Mouse (Mus musculus) frontal cortex, postnatal 10 days (tissue): ENCODE data around the gene Rac3.

Experiments used
- DNase-seq, 2 experiments: peaks; one replicate each; pipeline ENCODE4 v3.0.0; 2022; ENCODE audit warnings: low spot score in 2 of 2, mixed read lengths in 1 of 2

Rac3 gene

DNA sequence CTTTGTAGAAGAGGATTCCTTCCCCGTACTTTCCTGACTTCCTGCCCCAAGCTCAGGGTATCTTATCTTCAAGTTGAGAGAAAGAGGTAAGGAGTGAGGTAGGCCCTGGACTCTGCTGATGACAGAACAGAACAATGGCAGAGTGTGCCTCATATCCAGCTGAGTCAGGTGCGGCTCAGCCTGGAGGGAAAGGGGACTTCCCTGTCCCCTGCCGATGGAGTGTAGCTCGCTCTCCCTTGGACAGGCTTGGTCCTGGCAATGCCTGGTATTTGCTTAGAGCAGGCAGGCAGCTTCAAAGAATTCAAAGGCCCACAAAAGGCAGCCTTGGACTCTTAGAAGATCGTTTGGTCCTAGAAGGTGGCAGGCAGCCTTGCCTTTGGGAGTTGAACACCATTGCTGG, 15.2 kb upstream of the Rac3 start:
- no peak for DNase-seq

DNA sequence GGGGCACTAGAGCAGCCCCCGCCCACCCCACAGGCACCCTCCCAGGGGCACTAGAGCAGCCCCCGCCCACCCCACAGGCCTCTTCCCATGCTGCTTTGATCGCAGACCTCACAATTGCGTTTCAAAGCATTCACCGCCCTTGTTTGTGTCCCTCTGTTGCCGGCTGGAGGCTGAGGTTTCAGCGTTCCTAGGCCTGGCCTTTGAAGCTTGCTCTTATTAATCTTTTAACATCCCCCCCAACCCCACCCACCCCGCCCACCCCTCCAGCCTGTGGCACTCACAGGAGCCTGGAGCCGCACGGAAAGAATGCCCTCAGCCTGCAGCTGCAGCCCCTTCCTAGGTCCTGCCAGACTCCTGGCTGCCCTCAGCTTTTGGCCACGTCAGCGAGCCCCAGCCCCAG, 14.0 kb upstream of the Rac3 start:
- DNase-seq, result peak in 1 of 2 experiments; percentile 3

DNA sequence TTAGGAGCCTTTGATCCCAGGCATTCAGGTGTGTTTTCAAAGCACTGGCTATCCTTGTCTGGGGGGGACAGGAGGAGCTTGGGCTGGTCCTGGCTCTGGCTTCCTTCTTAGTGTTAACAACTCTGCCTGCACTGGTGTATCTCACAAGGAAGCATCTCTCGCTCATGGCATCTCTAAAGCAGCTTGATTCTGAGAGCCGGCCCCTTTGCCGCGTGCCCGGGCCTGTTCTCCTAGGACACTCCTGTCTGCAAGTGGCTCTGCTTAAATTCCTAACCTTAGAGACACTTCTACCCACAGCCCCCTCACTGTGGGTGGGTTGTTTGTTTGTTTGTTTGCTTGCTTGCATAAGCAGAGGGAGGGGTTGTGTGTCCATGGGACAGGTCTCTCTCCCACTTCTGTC, 13.3 kb upstream of the Rac3 start:
- DNase-seq, result no peak

DNA sequence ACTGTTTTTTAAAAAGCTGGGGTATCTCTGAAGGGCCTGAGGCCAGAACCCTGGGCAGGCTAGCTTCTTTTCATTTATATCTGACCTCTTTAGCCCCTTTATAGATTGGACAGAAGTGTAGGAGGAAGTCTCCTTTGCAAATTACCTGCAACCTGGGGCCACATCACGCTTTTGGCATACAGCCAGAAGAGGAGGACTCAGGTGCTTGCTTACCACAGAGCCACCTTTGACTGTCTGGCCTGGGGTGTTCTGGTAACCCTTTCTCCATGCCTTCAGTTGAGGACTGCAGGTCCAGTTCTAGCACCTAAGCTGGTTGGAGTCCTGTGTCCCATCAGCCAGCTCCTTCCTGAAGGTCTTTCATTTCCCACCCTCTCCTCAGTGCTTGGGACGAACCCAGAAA, 11.7 kb upstream of the Rac3 start:
- DNase-seq, result peak in 1 of 2 experiments; percentile 4

DNA sequence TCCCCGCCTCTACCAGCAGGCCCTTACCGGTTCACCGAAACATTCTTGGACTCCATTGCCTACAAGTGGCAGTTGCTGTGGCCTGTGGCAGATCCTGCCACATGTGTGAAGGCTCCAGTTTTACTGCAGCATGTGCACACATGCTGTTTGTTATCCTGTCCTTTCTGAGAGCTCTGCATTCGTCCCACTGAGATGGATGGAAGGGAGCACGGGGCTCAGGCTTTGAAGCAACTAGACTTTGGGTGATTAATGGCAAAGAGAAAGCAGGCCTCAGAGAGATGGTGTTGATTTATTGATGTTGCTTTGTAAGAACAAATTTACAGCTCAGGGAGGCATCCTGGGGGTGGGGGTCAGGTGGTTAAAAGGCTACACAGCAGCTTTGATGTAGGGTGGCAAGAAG, 10.6 kb upstream of the Rac3 start:
- no peak for DNase-seq

DNA sequence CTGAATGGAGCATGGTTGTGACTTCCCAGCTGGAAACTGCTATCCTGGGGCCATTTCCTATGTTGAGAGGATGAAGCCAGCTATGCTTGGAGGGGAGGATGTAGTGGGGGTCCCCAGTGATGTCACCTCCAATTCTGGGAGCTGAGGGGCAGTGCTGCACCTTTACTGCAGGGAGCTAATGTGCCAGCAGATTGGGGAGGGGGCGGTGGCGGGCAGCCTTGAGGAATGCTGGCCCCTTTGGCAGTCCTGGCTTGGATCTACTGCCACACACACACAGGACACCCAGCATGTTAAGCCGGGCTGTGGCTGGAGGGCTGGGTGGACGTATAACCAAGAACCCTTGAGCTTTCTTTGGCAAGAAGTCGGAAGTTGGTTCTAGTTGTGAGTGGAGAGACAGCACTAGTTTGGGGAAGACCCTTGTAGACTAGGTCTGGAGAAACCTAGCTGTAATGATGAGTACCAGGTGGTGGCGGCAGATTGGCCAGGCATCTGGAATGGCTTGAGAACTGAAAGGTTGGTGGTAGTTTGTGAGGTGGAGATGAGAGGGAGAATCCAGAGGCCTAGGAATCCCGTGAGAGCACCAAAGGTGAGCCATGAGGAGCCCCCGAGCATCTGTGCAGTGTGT, 9.2 kb upstream of the Rac3 start:
- DNase-seq, result peak; percentile 6 to 12

DNA sequence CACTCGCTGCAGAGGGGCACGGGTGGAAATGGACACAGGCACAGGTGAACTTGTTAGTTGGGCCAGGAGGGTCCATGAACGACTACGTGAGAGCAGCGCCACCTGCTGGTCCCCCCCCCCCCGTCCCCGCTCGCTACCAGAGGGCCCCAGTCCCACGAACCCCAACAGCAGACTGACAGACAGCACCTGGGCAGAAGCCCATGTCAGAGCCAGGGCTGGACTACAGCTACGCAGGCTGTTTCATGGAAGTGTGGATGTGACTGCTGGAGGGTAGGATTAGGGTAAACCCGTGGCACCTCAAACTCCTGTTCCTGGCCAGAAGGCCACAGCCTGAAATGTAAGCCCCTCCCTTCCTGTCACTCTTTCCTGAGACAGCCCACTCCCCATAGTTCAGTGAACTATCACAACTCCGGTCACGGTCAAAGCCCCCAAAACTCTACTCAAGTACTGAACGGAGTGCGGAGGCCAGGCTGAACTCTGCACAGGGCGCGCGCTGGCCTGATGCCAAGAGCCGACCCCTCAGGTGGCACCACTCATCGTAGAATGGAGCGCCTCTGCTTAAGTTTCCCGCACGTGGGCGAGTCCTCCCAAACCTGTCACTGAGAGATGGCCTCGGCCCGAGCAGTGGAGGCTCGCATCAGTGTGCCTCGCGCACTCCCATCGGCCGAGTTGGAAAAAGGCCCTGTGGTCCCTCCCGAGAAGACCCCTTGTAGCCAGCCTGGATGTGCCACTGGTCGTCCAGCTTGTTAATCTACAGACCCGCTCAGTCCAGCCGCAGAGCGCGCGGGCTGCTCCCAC, 8.3 kb upstream of the Rac3 start:
- DNase-seq, result peak; percentile 55 to 67

DNA sequence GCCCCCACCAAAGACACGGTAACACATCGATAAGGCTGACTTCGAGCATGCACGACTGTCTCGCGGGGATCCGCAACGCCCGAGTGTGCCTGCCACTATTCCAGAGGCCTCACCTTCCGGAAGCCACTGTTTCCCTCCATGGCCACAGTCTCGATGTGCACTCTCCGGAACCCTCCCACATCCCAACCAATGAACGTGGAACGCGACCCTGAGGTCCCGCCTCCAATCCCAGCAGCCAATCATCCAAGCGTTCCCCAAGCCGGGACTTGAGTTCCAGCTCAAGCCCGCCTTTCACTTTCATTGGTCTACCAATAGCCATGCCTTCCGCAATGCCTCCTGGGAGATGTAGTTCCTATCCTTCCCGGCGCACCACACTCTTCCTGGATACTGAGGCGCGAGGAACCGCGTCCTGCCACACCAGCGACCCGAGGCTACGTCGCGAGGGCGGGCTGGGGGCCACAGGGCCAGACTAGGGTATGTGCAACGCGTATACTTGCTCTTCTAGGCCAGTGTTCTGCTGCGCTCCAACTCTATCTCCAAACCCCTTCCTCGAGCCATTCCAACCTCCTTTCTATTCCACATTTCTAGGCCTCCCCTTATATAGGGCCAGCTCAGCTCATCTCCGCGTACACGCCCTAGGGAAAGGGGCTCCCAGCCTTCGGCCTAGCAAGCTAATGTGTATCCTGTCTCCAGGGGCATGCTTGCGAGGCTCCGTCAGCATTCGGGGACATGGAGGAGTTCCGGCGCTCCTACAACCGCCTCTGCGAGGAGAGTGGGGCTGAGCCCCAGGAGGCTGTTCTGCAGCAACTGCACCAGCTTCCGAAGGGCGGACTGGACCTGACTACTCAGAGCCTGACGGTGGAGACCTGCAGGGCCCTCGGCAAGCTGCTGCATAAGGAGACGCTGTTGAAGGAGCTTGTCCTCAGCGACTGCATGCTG, 7.4 kb upstream of the Rac3 start, which contains the start of the genes Cenpx and Lrrc45:
Cenpx (minus strand) TSS at position 159 of the 939 bp plus-strand sequence.
Lrrc45 (plus strand) TSS at position 346 of the 939 bp plus-strand sequence.
- peak; percentile 97 for DNase-seq

DNA sequence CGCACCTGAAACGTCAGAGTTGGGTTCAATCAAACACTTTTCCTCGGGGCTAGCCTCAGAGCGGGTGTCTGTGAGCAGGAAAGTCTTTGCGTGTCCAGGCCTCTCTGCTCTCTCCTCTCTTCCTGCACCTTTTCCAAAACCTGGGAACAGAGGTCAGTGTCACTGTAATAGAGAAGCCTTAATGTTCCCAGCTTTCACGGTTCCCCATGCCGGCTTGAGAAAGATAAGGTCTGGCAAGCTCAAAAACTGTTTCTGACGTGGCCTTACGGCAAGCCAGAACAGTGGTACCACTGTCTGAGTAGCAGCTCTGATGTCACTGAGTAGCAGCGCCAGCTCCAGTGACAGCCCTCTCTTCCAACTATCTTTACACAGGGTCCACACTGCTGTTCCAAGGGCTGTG, 6.7 kb upstream of the Rac3 start:
- no peak for DNase-seq

DNA sequence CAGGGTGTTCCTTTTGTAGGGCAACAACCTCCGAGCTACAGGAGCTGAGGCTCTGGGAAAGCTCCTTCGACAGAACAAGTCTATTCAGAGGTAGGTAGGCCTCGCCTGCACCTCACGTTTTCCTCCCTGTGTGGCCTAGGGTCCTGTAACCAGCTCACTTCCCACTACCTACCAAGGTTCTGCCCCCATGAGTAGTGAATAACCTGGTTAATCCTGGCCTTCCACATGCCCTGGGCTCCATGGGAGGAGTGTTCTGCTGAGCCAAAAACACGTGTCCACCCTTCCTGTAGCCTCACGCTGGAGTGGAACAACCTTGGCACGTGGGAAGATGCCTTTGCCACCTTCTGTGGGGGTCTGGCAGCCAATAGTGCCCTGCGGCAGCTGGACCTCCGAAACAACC, 6.1 kb upstream of the Rac3 start:
- DNase-seq, result peak in 1 of 2 experiments; percentile 11

DNA sequence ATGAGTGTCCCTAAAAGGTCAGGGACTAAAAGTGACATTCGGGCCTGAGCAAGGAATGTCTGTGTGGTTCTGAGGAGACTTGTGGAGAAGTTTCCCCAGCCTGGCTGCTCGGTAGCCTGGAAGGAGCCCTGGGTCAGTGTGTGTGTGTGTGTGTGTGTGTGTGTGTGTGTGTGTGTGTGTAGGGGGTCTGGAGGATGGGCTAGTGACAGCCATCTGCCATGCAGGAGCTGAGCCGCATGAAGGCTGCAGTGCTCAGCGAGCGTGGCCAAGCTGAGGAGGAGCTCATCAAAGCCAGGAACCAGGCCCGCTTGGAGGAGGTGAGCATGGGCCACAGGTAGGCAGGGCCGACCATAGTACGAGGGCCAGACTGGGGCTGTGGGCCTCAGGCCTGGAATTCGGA, 2.0 kb upstream of the Rac3 start:
- DNase-seq, result peak; percentile 5 to 8

DNA sequence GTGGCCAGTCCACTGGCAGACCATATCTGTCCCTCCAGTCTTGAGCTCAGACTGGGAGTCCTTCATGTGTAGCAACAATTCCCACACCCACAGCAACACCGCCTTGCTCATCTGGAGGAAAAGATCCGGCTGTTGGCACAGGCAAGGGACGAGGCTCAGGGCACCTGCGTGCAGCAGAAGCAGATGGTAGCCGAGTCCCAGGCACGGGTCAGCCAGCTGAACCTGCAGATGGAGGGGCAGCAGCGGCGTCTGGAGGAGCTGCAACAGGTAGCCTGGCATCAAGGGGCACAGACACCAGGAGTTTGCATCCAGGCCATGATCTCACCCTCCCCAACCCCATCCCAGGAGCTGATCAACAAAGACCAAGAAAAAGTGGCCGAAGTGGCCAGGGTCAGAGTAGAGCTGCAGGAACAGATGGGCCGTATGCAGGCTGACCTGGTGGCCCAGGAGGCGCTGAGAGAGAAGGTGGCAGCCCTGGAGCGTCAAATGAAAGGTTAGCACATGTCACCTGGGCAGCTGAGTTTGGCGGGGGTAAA, 1.4 kb upstream of the Rac3 start:
- peak in 1 of 2 experiments; percentile 14 for DNase-seq

DNA sequence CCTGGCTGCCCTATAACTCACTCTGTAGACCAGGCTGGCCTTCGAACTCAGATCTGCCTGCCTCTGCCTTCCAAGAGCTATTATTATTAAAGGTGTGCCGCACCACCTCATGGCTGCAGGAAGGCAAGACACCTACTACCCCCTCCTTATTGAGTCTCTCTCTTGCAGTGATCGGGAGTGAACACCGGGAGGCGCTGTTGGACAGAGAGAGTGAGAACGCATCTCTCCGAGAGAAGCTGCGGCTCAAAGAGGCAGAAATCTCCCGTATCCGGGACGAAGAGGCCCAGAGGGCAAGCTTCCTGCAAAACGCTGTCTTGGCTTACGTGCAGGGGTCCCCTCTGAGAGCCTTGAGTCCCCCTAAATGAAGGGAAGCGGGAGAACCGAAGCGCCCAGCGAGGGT, 820 bp upstream of the Rac3 start:
- peak; percentile 73 to 86 for DNase-seq

DNA sequence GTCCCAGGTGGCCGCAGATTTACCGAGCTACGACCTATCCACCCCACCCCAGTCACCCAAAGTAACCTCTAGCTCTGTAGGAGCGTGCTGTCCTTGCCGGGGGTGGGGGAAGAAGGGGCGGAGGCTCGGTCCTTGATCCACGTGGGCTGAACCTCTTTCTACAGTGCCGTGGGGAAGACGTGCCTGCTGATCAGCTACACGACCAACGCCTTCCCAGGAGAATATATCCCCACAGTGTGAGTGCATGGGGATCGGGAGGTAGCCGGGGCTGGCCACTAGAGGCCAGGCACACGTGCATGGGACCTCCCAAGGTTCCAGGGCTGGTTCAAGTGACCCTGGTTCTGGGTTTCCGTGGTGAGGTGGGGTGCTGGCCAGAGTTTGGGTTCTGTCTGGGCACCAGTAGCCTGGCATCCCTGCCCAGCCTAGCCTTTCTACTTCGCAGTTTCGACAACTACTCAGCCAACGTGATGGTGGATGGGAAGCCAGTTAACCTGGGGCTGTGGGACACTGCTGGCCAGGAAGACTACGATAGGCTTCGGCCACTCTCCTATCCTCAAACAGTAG, 879 bp downstream of the Rac3 start:
- DNase-seq, result no peak

DNA sequence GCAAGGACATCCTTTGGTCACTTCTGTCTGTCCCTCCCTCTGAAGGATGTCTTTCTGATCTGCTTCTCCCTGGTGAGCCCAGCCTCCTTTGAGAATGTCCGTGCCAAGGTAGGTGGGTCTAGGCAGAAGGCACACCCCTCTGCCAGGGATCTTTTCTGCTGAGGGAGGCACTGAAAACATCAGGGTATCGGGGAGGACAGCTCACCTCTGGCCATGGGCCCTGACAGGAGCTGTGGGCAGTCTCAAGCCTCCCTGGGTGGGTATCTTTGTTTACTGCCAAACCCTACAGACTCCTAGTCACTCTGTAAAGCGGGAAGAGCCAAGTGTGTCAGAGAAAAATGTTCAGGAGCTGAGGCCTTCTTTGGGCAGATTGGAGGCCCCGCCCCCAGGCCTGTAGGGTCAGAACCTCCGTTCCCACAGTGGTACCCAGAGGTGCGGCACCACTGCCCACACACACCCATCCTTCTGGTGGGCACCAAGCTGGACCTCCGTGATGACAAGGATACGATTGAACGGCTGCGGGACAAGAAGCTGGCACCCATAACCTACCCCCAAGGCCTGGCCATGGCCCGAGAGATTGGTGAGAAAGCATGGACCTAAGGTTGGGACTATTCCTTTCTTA, 1.6 kb downstream of the Rac3 start:
- DNase-seq, result peak in 1 of 2 experiments; percentile 8

DNA sequence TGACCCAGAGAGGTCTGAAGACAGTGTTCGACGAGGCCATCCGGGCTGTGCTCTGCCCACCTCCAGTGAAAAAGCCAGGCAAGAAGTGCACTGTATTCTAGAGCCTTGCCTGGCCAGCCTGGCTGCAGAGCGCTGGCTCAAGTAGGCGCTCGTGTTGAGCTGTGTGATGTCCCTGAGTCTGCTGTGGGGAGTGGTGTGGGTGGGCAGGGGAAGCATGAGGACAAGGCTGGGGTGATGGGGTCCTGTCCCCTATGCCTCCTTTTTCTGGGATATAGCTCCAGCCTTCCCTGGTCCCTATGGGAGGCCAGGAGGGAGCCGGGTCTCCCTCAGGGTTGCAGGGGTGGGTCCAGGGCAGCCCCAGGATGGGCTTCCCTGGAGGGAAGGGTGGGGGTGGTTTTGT, 2.2 kb downstream of the Rac3 start:
- DNase-seq, result peak in 1 of 2 experiments; percentile 5

DNA sequence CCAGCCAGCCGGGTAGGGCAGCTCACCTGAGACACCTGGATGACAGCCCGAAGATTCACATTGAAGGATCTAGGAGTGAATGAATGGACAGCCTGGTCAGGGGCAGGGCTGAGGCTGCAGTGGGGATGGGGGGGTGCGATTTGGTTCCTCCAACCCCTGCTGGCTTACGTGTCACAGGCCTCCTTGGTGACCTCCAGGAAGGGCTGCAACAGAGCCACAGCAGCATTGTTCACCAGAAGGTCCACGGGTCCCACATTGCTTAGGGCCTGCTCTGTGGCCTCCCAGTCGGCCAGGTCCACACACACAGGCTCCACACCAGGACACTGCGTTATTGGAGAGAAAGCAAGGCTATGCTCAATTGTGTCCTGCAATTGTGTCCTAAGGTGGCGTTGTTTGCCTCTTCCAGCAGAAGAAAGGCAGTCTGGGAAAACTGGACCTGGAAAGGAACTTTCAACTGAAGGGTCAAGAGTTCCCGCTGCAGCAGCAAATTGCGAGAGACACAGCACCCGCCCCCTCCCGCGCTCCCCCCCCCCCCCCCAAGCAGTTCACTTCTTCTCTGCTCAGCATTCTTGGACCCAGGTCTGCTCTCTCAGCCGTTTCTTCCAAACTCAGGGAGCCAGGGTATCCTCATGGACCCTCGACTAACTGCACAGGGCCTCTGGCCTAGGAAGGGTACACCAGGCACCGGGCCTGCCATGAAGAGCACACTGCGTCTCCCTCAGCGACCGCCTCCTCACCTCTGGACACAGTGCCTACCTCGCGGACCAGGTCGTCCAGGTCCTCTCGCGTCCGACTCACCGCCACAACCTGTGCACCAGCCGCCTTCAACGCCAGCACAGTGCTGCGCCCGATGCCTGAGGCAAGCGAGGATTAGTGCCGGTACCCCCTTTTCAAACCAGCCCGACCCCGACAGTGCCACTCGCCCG, 5.2 kb downstream of the Rac3 start:
- DNase-seq, result no peak

DNA sequence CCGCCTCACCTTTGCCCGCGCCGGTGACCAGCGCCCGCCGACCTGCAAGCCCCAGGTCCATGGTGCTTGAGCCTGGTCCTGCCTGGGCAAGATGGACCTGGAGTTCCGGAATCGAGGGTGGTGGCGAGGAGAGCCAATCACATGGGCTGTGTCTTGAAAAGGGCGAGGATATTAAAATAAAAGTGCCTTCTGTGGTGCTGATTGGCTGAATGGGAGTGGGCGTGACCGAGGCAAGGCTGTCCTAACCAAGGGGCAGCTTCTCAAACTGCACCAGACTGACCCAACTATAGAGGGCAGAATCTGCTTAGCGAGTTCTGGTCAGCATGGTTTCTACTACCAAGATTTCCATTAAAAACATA, 5.9 kb downstream of the Rac3 start, which contains the start of gene Dcxr:
Dcxr (minus strand) TSS at position 113 of the 359 bp plus-strand sequence.
- DNase-seq, result peak; percentile 70 to 72

DNA sequence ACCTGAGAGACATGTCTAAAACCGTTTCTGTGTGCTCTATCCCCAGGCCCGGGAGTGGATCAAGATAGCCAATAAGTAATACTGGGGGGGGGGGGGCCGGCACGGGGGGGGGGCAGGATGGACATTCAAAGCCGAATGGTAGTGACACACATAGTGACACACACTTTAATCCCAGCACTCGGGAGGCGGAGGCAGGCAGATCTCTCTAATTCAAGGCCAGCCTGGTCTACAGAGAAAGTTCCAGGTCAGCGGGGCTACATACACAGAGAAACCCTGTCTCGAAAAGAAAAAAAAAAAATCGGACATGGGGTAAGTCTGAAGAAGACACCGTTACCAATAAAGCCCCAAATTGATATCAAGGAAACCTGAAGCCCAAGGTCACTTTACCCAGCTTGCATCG, 6.3 kb downstream of the Rac3 start:
- DNase-seq, result no peak
